Mouse (Mus musculus): Measurements from ENCODE around the gene Lpin1. TPM values are rescaled to one million over a fixed set of nuclear protein-coding genes. Genes with fewer than 3 reads are reported as not detected.

Lpin1 gene
- polyA plus RNA-seq, 1 experiment, result 18.1 TPM

GRCm38 (mm10) chr12:16630152-16630865, 19.5 kb upstream of the Lpin1 start:
- H3K27ac ChIP-seq (ENCODE audit: insufficient read depth, low read length), result no peak overlapping the region
- no peak for TF ChIP-seq POLR2A (IDR thresholded peaks at IDR 0.05; ENCODE audit: extremely low read depth, insufficient read depth, low read length)
- TF ChIP-seq CTCF (IDR thresholded peaks at IDR 0.05; ENCODE audit: extremely low read depth, insufficient read depth, low read length), result no peak
- no peak overlapping the region for H3K4me3 ChIP-seq (ENCODE audit: insufficient read depth, low read length)
- H3K4me1 ChIP-seq (ENCODE audit: control insufficient read depth, insufficient read depth, low read length), result no peaks in the 10 kb centered on the region; the same call in 1 of the 2 replicates

GRCm38 (mm10) chr12:16620230-16620629, 9.5 kb upstream of the Lpin1 start:
- Histone ChIP-seq H3K4me1 (ENCODE audit: control insufficient read depth, insufficient read depth, low read length) (peaks cover 7% of the 10 kb centered on the region; the same call in 1 of the 2 replicates), H3K4me3 (ENCODE audit: insufficient read depth, low read length) (no peak overlapping the region), H3K27ac (ENCODE audit: insufficient read depth, low read length) (no peak overlapping the region)
- no peak for TF ChIP-seq CTCF (IDR thresholded peaks at IDR 0.05; ENCODE audit: extremely low read depth, insufficient read depth, low read length)
- no peak for TF ChIP-seq POLR2A (IDR thresholded peaks at IDR 0.05; ENCODE audit: extremely low read depth, insufficient read depth, low read length)

- no peak overlapping the region for H3K27ac ChIP-seq (ENCODE audit: insufficient read depth, low read length)
- TF ChIP-seq CTCF (IDR thresholded peaks at IDR 0.05; ENCODE audit: extremely low read depth, insufficient read depth, low read length) (no peak), POLR2A (IDR thresholded peaks at IDR 0.05; ENCODE audit: extremely low read depth, insufficient read depth, low read length) (no peak)
- no peak overlapping the region for H3K4me3 ChIP-seq (ENCODE audit: insufficient read depth, low read length)
- H3K4me1 ChIP-seq (ENCODE audit: control insufficient read depth, insufficient read depth, low read length), result peaks cover 7% of the 10 kb centered on the region; the same call in 1 of the 2 replicates
Measured at GRCm38 (mm10) chr12:16619453-16619852, 8.7 kb upstream of the Lpin1 start.

- H3K4me3 ChIP-seq (ENCODE audit: insufficient read depth, low read length), result no peak overlapping the region
- TF ChIP-seq CTCF (IDR thresholded peaks at IDR 0.05; ENCODE audit: extremely low read depth, insufficient read depth, low read length), result no peak
- TF ChIP-seq POLR2A (IDR thresholded peaks at IDR 0.05; ENCODE audit: extremely low read depth, insufficient read depth, low read length), result no peak
- peaks cover 7% of the 10 kb centered on the region; the same call in 1 of the 2 replicates for H3K4me1 ChIP-seq (ENCODE audit: control insufficient read depth, insufficient read depth, low read length)
- no peak overlapping the region for H3K27ac ChIP-seq (ENCODE audit: insufficient read depth, low read length)
Measured at GRCm38 (mm10) chr12:16618512-16619274, 7.9 kb upstream of the Lpin1 start.

GRCm38 (mm10) chr12:16615738-16616137, 5.0 kb upstream of the Lpin1 start:
- Histone ChIP-seq H3K4me3 (ENCODE audit: insufficient read depth, low read length) (no peak overlapping the region), H3K4me1 (ENCODE audit: control insufficient read depth, insufficient read depth, low read length) (peaks cover 7% of the 10 kb centered on the region; the same call in 1 of the 2 replicates), H3K27ac (ENCODE audit: insufficient read depth, low read length) (no peak overlapping the region)
- TF ChIP-seq POLR2A (IDR thresholded peaks at IDR 0.05; ENCODE audit: extremely low read depth, insufficient read depth, low read length), result no peak
- TF ChIP-seq CTCF (IDR thresholded peaks at IDR 0.05; ENCODE audit: extremely low read depth, insufficient read depth, low read length), result no peak

GRCm38 (mm10) chr12:16614556-16614955, 3.8 kb upstream of the Lpin1 start:
- no peak overlapping the region for H3K27ac ChIP-seq (ENCODE audit: insufficient read depth, low read length)
- H3K4me1 ChIP-seq (ENCODE audit: control insufficient read depth, insufficient read depth, low read length), result peaks cover 6% of the 10 kb centered on the region; the same call in 1 of the 2 replicates
- TF ChIP-seq POLR2A (IDR thresholded peaks at IDR 0.05; ENCODE audit: extremely low read depth, insufficient read depth, low read length) (no peak), CTCF (IDR thresholded peaks at IDR 0.05; ENCODE audit: extremely low read depth, insufficient read depth, low read length) (no peak)
- no peak overlapping the region for H3K4me3 ChIP-seq (ENCODE audit: insufficient read depth, low read length)

GRCm38 (mm10) chr12:16605624-16606023, 5.1 kb downstream of the Lpin1 start:
- Histone ChIP-seq H3K4me3 (ENCODE audit: insufficient read depth, low read length) (no peak overlapping the region), H3K4me1 (ENCODE audit: control insufficient read depth, insufficient read depth, low read length) (no peaks in the 10 kb centered on the region), H3K27ac (ENCODE audit: insufficient read depth, low read length) (no peak overlapping the region)
- no peak for TF ChIP-seq CTCF (IDR thresholded peaks at IDR 0.05; ENCODE audit: extremely low read depth, insufficient read depth, low read length)
- TF ChIP-seq POLR2A (IDR thresholded peaks at IDR 0.05; ENCODE audit: extremely low read depth, insufficient read depth, low read length), result no peak

- Histone ChIP-seq H3K4me3 (ENCODE audit: insufficient read depth, low read length) (no peak overlapping the region), H3K27ac (ENCODE audit: insufficient read depth, low read length) (no peak overlapping the region), H3K4me1 (ENCODE audit: control insufficient read depth, insufficient read depth, low read length) (no peaks in the 10 kb centered on the region)
- no peak for TF ChIP-seq POLR2A (IDR thresholded peaks at IDR 0.05; ENCODE audit: extremely low read depth, insufficient read depth, low read length)
- TF ChIP-seq CTCF (IDR thresholded peaks at IDR 0.05; ENCODE audit: extremely low read depth, insufficient read depth, low read length), result no peak
Measured at GRCm38 (mm10) chr12:16602271-16602670, 8.5 kb downstream of the Lpin1 start.

- TF ChIP-seq CTCF (IDR thresholded peaks at IDR 0.05; ENCODE audit: extremely low read depth, insufficient read depth, low read length) (no peak), POLR2A (IDR thresholded peaks at IDR 0.05; ENCODE audit: extremely low read depth, insufficient read depth, low read length) (no peak)
- no peak overlapping the region for H3K27ac ChIP-seq (ENCODE audit: insufficient read depth, low read length)
Measured at GRCm38 (mm10) chr12:16600374-16600773, 10.4 kb downstream of the Lpin1 start.

More at GRCm38 (mm10) chr12:16600374-16600773, 10.4 kb downstream of the Lpin1 start:
- no peaks in the 10 kb centered on the region for H3K4me1 ChIP-seq (ENCODE audit: control insufficient read depth, insufficient read depth, low read length)
- H3K4me3 ChIP-seq (ENCODE audit: insufficient read depth, low read length), result no peak overlapping the region

Data from cortical plate, adult 2 months (tissue).